Comparison of ENCODE assay signal across 28 mouse cellular contexts in the genomic region with DNA sequence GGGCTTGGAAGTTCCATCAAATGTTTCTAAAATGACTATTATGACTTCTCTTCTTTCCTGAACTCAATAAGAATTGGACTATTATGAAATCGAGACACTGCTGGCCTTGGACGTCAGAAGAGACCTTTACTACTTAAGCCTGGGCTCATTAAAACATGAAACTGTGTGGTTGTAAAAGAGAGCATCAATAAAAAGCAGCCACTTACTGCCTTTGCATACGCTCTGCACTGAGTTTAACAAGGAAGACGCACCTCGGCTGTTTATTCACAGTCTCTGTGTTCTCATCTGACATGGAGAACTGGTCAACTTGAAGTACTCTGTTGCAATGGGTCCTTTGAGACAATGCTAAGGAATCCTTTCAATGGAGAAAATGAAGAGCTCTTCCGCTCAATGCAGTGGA.
DNase-seq lines count a peak whose midpoint lies in the region; ATAC-seq and TF ChIP-seq lines count a peak whose summit lies in the region.
"Had no signal": no experiment of that assay in that cellular context is flagged by ENCODE, and none has a peak within 500 bp of the region (broad histone marks: within the 10 kb centered on the region; RNA-seq: fewer than 3 reads in every experiment).

No protein-coding gene starts in this region.

- H3K27ac ChIP-seq in embryonic facial prominence, embryonic 15.5 days (replicated peaks) = 0 out of 2 replicates have a peak overlapping the region, but pooled peaks have one; percentile 17
- H3K27ac ChIP-seq in embryonic facial prominence, embryonic 10.5 days (replicated peaks) = no peak overlapping the region
- no peak overlapping the region for H3K27ac ChIP-seq in limb, embryonic 14.5 days (replicated peaks; ENCODE audit: low read depth, low read length)
- H3K27ac ChIP-seq in limb, embryonic 10.5 days = no peak overlapping the region
- no peak overlapping the region for H3K27ac ChIP-seq in intestine, postnatal 0 days (ENCODE audit: low read depth, low read length)
- H3K27ac ChIP-seq: embryonic facial prominence, embryonic 12.5 days; forebrain, embryonic 10.5 days; forebrain, embryonic 12.5 days had no signal

- no peaks in the 10 kb centered on the region for H3K9me3 ChIP-seq in embryonic facial prominence, embryonic 15.5 days (replicated peaks)
- H3K9me3 ChIP-seq in embryonic facial prominence, embryonic 10.5 days = no peaks in the 10 kb centered on the region
- no peaks in the 10 kb centered on the region for H3K9me3 ChIP-seq in limb, embryonic 14.5 days (ENCODE audit: control insufficient read depth, low read length)
- H3K9me3 ChIP-seq in limb, embryonic 10.5 days (replicated peaks) = no peaks in the 10 kb centered on the region
- no peaks in the 10 kb centered on the region for H3K9me3 ChIP-seq in intestine, postnatal 0 days (ENCODE audit: control insufficient read depth)
- H3K9me3 ChIP-seq: embryonic facial prominence, embryonic 12.5 days; forebrain, embryonic 10.5 days; forebrain, embryonic 12.5 days had no signal

- peaks cover 6% of the 10 kb centered on the region; the same call in 1 of the 2 replicates for H3K4me1 ChIP-seq in embryonic facial prominence, embryonic 15.5 days
- peaks cover 6% of the 10 kb centered on the region; the same call in 1 of the 2 replicates for H3K4me1 ChIP-seq in embryonic facial prominence, embryonic 10.5 days
- peaks cover 13% of the 10 kb centered on the region for H3K4me1 ChIP-seq in limb, embryonic 14.5 days (ENCODE audit: control insufficient read depth, insufficient read depth, low read length)
- peaks cover 18% of the 10 kb centered on the region; the same call in 1 of the 2 replicates for H3K4me1 ChIP-seq in limb, embryonic 10.5 days
- H3K4me1 ChIP-seq in intestine, postnatal 0 days (replicated peaks; ENCODE audit: control insufficient read depth, insufficient read depth, low read length) = no peaks in the 10 kb centered on the region
- H3K4me1 ChIP-seq: embryonic facial prominence, embryonic 12.5 days; forebrain, embryonic 10.5 days; forebrain, embryonic 12.5 days had no signal

- DNase-seq in embryonic facial prominence, embryonic 10.5 days (ENCODE audit: low spot score) = no peak
- DNase-seq in limb, embryonic 14.5 days (ENCODE audit: low spot score) = no peak
- no peak for DNase-seq in limb, embryonic 10.5 days (ENCODE audit: low spot score)
- DNase-seq in layer of hippocampus, adult 9-10 months (ENCODE audit: low spot score) = no peak
- DNase-seq: adrenal gland, adult 8-10 months; adrenal gland, postnatal 14 days; B cell, adult 2 months; cerebellum, adult 11 months; cerebellum, adult 18-20 months; cerebellum, adult 8-10 months; cerebellum, adult 9-11 months; cerebellum, postnatal 14 days; cerebellum, postnatal 36 days; embryo, embryonic 11 days had no signal

- no peak overlapping the region for H3K4me3 ChIP-seq in embryonic facial prominence, embryonic 15.5 days (replicated peaks)
- no peak overlapping the region for H3K4me3 ChIP-seq in embryonic facial prominence, embryonic 10.5 days
- H3K4me3 ChIP-seq in limb, embryonic 14.5 days (replicated peaks; ENCODE audit: low read length) = no peak overlapping the region
- H3K4me3 ChIP-seq in limb, embryonic 10.5 days = no peak overlapping the region
- no peak overlapping the region for H3K4me3 ChIP-seq in intestine, postnatal 0 days (ENCODE audit: low read depth, low read length)
- H3K4me3 ChIP-seq: embryonic facial prominence, embryonic 12.5 days; erythroblast, embryonic 14.5 days; forebrain, embryonic 10.5 days; forebrain, embryonic 12.5 days had no signal

- no peak overlapping the region for H3K4me2 ChIP-seq in embryonic facial prominence, embryonic 15.5 days (replicated peaks)
- no peak overlapping the region for H3K4me2 ChIP-seq in limb, embryonic 14.5 days (replicated peaks; ENCODE audit: low read depth, low read length, severe bottlenecking)
- no peak overlapping the region for H3K4me2 ChIP-seq in intestine, postnatal 0 days (replicated peaks; ENCODE audit: low read depth)
- H3K4me2 ChIP-seq: embryonic facial prominence, embryonic 12.5 days; forebrain, embryonic 12.5 days had no signal

- TF ChIP-seq POLR2A in limb, embryonic 14.5 days (IDR thresholded peaks at IDR 0.05; ENCODE audit: borderline replicate concordance, extremely low read depth, insufficient read depth, insufficient read length) = no peak

- no peak for ATAC-seq in embryonic facial prominence, embryonic 15.5 days (ENCODE audit: insufficient number of reproducible peaks, low FRiP score, low TSS enrichment, low read depth)
- ATAC-seq in limb, embryonic 14.5 days (ENCODE audit: low FRiP score, low read depth) = 0 out of 2 replicates have a peak, but pooled peaks have one; percentile 15
- ATAC-seq in intestine, postnatal 0 days = peak; percentile 61; the same call in 1 of the 2 replicates
- no peak for ATAC-seq in megakaryocyte, adult 5-6 weeks (ENCODE audit: poor library complexity, severe bottlenecking)
- ATAC-seq: activated CD4-positive, CD25-positive, alpha-beta regulatory T cell, adult 4 months; CD4-positive, CD25-positive, alpha-beta regulatory T cell, adult 4 months; forebrain, embryonic 14.5 days; forebrain, embryonic 16.5 days; Patski had no signal

- H3K27me3 ChIP-seq in embryonic facial prominence, embryonic 15.5 days = no peaks in the 10 kb centered on the region
- H3K27me3 ChIP-seq in embryonic facial prominence, embryonic 10.5 days (replicated peaks; ENCODE audit: low read depth, poor library complexity, severe bottlenecking) = no peaks in the 10 kb centered on the region
- no peaks in the 10 kb centered on the region for H3K27me3 ChIP-seq in limb, embryonic 14.5 days (ENCODE audit: control insufficient read depth, insufficient read depth, low read length)
- H3K27me3 ChIP-seq in limb, embryonic 10.5 days (ENCODE audit: low read depth, poor library complexity, severe bottlenecking) = no peaks in the 10 kb centered on the region
- H3K27me3 ChIP-seq in intestine, postnatal 0 days (replicated peaks; ENCODE audit: control insufficient read depth, insufficient read depth, low read length) = no peaks in the 10 kb centered on the region
- H3K27me3 ChIP-seq: CH12.LX; embryonic facial prominence, embryonic 12.5 days; forebrain, embryonic 12.5 days; Patski had no signal

- no peaks in the 10 kb centered on the region for H3K36me3 ChIP-seq in embryonic facial prominence, embryonic 15.5 days
- no peaks in the 10 kb centered on the region for H3K36me3 ChIP-seq in embryonic facial prominence, embryonic 10.5 days (replicated peaks)
- no peaks in the 10 kb centered on the region for H3K36me3 ChIP-seq in limb, embryonic 14.5 days (ENCODE audit: control insufficient read depth, insufficient read depth, low read length)
- H3K36me3 ChIP-seq in limb, embryonic 10.5 days = no peaks in the 10 kb centered on the region
- H3K36me3 ChIP-seq in intestine, postnatal 0 days (ENCODE audit: control insufficient read depth, insufficient read depth) = no peaks in the 10 kb centered on the region
- H3K36me3 ChIP-seq: embryonic facial prominence, embryonic 12.5 days; forebrain, embryonic 10.5 days; forebrain, embryonic 12.5 days; G1E had no signal

- no peak for TF ChIP-seq CTCF in intestine, postnatal 0 days (IDR thresholded peaks at IDR 0.05; ENCODE audit: low read depth)

- H3K9ac ChIP-seq in embryonic facial prominence, embryonic 15.5 days = no peak overlapping the region
- no peak overlapping the region for H3K9ac ChIP-seq in limb, embryonic 14.5 days (ENCODE audit: low read depth, low read length, severe bottlenecking)
- H3K9ac ChIP-seq in intestine, postnatal 0 days (ENCODE audit: low read depth, low read length) = no peak overlapping the region
- H3K9ac ChIP-seq: embryonic facial prominence, embryonic 12.5 days; forebrain, embryonic 12.5 days had no signal

- WGBS in embryonic facial prominence, embryonic 15.5 days = 66% methylated on average over 6 of the region's 6 CpGs
- 85% methylated on average over 6 of the region's 6 CpGs for WGBS in embryonic facial prominence, embryonic 10.5 days
- WGBS in limb, embryonic 14.5 days = 36% methylated on average over 6 of the region's 6 CpGs
- WGBS in limb, embryonic 10.5 days = 63% methylated on average over 6 of the region's 6 CpGs
- WGBS in intestine, postnatal 0 days = 52% methylated on average over 6 of the region's 6 CpGs

Comparison
In these comparisons a context has a peak if more than half of its experiments do, and no peak if none do; other contexts are left out.
1. ATAC-seq: peak in limb, embryonic 14.5 days (single experiment) and intestine, postnatal 0 days (single experiment); none in embryonic facial prominence, embryonic 15.5 days (single experiment) and megakaryocyte, adult 5-6 weeks (single experiment).